Mouse (Mus musculus) kidney, adult 2 months (tissue): Measurements from ENCODE around the gene Casr.

Experiments used
- CTCF ChIP-seq: fragments of 200-500 bp; conservative IDR thresholded peaks from 2 replicates; pipeline ENCODE4 v1.5.1; 2011; ENCODE audit warnings: low read depth, mild to moderate bottlenecking, control low read depth, low read length, moderate library complexity, mixed read lengths; ENCODE audit not compliant: insufficient read depth, insufficient read length
- POLR2A ChIP-seq: fragments of 200-500 bp; IDR thresholded peaks from one replicate; pipeline ENCODE4 v1.6.1; 2011; ENCODE audit warnings: low read depth, low read length, control low read depth

- TF ChIP-seq CTCF: no peak
- no peak for TF ChIP-seq POLR2A
Observed at GRCm38 (mm10) chr16:36540834-36541233, 21.1 kb downstream of the Casr start.
